Mouse (Mus musculus): Measurements from ENCODE around the gene Arhgap23. TPM values are rescaled to one million over a fixed set of nuclear protein-coding genes. Genes with fewer than 3 reads are reported as not detected.

The Arhgap23 gene
- total RNA-seq, 2 experiments from 2014 or later, result 10.5 to 12.2 TPM

DNA sequence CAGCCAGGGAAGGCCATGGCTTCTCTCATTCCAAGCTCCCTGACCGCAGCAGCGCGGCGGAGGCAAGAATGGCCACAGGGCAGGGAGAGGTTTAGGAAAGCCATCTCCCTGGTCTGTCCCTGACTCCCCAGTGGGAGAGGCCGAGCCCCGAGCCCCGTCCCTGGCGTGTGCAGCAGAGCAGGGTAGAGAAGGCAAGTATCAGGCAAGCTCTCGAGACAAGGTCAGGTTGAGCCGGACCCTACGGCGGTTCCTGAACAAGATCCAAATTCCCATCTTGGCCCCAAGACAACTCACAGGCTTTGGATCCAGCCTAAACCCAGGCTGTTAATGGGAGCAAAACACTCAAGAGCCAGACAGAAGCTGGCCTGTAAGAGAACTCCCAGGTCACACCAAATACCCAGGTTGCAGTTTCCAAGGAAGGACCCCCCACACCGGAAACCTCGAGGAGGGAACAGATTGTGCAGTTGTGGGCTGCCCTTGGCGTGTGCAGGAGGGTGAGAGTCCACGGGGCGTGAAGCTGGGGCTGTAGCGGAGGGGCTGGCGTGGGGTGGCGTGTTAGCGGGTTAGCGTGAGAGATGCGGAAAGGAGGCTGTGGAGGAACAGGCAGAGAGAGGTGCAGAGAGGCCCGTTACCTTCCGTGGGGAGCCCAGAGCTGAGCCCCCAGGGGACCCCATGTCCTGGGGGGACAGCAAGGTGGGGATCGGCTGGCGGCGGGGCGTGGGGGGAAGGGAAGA, 106.6 kb downstream of the Arhgap23 start:
- intact Hi-C loops (cut with DNase I; ENCODE audit: low total_unique reads), result loop anchor here (5.0 kb wide), 1 partner anchor 35 kb away; no protein-coding TSS in a partner anchor
- no peak for DNase-seq

DNA sequence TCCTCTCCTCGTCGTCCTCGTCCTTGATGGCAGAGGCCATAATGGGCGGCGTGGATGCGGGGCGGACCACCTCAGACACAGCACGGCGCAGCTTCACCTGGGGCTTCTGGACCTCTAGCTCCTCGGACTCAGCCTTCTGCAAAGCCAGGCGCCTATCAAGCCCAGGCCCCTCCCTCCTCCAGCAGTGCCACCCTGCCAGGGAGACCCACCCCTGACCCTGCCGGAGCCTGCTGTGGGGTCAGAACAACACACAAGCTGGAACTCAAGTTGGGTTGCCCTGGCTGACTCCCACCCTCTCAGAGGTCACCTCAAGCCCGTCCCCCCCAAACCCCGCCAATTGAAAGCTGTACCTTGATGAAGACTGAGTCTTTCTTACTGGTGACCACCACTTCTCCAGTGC, 107.8 kb downstream of the Arhgap23 start:
- intact Hi-C loops (cut with DNase I; ENCODE audit: low total_unique reads), result loop anchor here (5.0 kb wide), 1 partner anchor 34 kb away; no protein-coding TSS in a partner anchor
- no peak for DNase-seq

DNA sequence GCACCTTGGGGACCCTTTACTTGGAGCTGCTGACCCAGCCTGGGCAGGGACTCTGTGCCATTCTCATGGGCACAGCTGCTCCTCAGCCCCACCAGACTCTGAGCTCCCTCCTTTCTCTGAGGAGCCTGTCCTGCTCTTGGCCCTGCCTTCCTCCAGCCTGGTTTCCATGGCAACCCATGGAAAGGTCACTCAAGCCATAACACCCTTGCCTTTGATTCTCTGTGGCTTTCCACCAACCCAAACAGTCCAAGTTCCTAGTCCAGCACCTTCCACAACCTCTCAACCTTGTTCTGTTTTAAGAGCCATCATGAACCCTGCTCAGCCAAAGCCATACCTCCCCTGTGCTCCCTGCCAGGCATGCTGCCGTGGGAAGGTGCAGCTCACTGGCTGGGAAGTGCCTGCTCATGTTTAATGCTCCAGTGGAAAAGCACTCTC, 108.5 kb downstream of the Arhgap23 start:
- intact Hi-C loops (cut with DNase I; ENCODE audit: low total_unique reads), result loop anchor here (5.0 kb wide), 1 partner anchor 33 kb away; no protein-coding TSS in a partner anchor
- no peak for DNase-seq

DNA sequence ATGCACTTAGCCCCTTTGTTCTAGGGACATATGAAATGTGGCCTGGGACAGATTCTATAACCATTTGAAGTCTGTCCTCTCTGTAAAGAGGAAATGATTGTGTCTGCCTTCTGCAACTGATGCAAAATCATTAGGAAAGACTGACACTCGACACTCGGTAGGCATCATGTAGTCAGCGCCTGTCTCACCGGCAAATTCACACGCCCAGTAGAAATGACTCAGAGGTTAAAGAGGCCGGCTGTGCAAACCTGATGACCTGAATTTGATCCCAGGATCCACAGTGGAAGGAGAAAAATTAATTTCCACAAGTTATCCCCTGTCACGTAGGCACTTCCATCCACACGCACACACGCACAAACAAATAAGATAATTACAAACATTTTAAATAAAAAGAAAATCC, 109.0 kb downstream of the Arhgap23 start:
- DNase-seq, result no peak
- intact Hi-C loops (cut with DNase I; ENCODE audit: low total_unique reads), result loop anchor here (5.0 kb wide), 1 partner anchor 33 kb away; no protein-coding TSS in a partner anchor

DNA sequence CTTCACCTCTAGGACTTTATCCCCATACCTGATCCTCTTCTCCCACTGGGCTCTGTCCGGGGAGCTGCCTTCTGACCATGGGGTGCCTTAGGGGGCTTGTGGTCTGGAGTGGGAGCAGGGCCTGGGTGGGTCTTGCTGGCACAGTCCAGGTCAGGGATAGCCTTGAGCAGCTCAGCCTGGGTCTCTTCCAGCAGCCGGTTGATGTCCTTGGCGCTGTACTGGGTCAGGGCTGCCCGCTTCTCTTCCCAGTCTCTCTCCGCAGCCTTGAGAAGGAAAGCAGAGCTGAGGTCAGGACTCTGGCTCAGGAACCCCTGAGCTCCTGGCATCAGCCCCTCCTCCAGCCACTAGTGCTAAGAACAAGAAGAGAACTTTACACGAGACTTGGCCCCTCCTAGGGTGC, 110.0 kb downstream of the Arhgap23 start:
- intact Hi-C loops (cut with DNase I; ENCODE audit: low total_unique reads), result no loop called here

DNA sequence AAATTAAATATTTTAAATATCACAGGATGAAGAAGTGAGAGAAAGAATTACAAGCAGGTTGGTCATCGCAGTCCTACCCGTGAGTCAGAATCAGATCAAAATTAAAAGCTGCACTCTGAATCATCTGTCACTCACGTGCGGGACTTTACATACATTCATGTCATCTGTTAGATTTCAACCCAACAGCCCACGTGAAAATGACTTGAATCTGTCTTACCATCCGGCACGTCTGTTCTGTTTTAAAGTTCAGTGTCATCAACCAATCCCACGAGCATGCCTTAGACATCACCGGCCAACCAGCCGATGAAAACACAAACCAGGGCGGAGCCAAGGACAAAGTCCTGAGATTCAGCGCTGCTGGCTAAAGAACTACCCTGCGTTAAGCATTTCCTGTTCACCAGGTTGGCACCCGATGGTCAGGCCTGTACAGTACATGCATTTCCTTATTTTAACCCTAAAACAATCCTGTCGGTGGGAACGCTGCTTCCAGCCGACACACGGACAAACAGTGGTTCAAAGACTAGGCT, 113.0 kb downstream of the Arhgap23 start:
- no peak for DNase-seq
- intact Hi-C loops (cut with DNase I; ENCODE audit: low total_unique reads), result no loop called here

More for the DNA sequence above, 110.0 kb downstream of the Arhgap23 start:
- DNase-seq, result no peak

DNA sequence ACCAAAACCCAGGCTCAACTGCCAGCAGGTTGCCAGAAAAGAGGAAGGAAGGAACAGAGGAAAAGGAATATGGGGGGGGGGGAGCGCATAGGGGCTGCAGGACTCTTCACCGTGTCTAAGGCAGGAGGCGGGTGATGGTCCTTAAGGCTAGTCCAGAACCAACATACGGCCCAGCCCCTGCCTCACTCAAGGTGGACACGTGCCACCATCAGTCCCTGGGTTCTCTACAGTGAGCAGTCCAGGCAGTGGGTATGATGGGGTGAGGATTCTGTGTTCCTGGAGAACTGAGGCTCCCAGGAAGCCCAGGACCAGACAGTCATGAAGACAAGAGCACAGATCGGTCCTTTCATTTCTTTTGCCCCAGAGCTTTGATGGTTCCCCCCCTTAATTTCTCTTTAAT, 114.7 kb downstream of the Arhgap23 start:
- intact Hi-C loops (cut with DNase I; ENCODE audit: low total_unique reads), result loop anchor here (2.0 to 5.0 kb wide), 2 partner anchors 27 to 87 kb away; no protein-coding TSS in a partner anchor
- no peak for DNase-seq

DNA sequence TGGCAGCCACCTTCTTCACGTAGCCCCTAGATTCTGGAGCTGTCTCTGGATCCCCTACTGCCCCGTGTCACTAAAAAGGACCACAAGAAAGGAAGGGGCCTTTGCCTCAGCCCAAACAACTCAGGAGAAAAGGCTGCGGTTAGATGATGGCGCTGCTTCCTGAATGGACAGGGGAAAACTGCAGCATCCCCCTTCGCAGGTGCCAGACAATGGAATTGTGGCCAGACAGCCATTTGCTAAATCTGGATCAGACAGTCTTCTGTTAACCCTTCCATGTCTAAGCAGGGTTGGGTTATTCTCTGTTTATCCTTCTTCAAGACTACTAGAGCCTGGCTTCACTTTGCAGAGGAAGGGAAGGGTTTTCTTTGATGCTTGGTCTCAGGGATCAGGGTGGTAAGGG, 115.6 kb downstream of the Arhgap23 start:
- no peak for DNase-seq
- intact Hi-C loops (cut with DNase I; ENCODE audit: low total_unique reads), result loop anchor here (2.0 to 5.0 kb wide), 2 partner anchors 26 to 86 kb away; no protein-coding TSS in a partner anchor

DNA sequence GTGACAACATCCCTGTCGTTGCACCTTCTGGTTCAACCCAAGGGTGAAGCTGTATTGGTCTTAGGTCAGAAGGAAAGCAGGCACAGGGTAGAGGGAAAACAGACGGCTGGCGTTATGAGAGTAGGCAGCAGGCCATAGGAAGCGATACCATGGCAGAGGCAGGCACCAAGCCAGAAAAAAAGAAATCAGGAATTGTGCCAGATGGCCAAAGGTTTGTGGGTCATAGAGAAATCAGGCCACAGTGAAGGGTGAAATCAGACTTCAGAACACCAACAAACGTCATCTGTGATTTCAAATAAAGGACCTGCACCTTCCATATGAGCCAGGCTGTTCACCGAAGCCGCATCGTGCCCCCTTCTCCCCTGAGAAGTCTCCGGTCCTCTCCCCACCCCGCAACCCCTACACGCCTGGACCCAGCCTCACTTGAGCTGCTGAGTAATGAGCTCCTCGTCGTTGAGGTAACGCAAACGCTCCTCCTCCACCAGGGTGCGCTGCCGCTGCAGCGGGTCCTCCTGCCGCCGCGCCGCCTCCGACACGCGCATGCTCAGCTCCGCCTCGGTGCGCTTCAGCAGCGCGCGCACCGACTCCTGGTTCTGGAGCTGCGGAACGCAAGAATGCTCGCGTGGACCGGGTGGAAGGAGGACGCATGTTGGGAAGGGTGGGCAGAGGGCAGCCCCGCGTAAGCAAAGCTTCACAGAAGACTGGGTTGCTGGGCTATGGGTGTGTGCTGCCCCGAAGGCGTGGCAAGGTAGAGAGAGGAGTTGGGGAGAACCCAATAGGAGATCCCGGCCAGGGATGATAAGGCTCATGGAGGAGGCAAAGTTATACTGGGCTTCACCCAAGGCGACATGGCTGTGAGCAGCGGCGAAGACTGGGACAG, 116.3 kb downstream of the Arhgap23 start:
- intact Hi-C loops (cut with DNase I; ENCODE audit: low total_unique reads), result loop anchor here (2.0 to 5.0 kb wide), 2 partner anchors 25 to 86 kb away; no protein-coding TSS in a partner anchor
- DNase-seq, result peak; percentile 91

DNA sequence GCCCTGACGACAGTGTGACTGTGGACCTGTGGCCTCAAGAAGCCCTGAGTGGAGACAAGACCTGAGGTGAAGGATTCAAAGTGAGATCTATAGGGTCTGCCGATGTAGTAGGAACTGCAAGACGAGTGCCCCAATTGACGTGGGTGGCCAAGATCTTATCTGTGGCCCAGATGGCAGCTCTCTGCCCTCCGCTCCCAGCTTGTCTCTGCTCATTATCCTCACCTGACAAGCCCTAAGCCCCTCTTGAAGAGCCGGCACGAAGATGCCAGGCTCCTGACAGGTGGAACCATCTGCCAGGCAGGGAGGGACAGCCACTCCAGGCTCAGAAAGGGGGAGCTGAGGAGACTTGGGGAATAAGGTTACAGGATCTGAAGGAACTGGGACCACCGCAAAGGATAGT, 117.0 kb downstream of the Arhgap23 start:
- no peak for DNase-seq
- intact Hi-C loops (cut with DNase I; ENCODE audit: low total_unique reads), result loop anchor here (5.0 kb wide), 1 partner anchor 85 kb away; no protein-coding TSS in a partner anchor

DNA sequence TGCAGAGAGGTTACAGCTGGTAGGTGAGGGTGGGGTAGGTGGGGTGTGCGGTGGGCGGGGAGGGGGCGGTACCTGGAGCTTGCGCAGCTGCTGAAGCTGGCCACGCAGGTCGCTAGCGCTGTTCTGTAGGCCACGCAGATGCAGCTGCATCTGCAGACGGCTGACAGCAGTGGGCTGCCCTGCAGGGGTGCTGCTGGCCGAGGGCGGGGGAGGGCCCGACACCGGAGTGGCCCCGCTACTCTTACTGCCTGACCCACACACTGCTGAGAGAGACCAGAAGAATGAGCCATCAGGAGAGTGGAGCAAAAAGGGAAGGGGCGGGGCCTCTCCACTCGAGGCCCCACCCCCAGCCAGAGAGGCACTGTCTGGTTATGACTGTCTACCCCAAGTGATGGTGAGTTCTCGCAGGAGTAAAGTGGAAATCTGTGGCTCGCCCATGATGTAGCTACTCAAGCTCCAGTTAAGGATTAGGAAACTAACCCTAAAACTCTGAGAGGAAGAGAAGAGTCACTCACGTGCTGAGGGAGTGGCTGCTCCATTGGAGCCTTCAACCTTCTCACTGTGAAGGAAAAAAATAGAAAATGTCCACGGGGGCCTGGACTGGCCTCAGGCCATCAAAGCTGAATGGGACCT, 117.7 kb downstream of the Arhgap23 start:
- intact Hi-C loops (cut with DNase I; ENCODE audit: low total_unique reads), result loop anchor here (5.0 kb wide), 1 partner anchor 84 kb away; no protein-coding TSS in a partner anchor
- DNase-seq, result no peak

DNA sequence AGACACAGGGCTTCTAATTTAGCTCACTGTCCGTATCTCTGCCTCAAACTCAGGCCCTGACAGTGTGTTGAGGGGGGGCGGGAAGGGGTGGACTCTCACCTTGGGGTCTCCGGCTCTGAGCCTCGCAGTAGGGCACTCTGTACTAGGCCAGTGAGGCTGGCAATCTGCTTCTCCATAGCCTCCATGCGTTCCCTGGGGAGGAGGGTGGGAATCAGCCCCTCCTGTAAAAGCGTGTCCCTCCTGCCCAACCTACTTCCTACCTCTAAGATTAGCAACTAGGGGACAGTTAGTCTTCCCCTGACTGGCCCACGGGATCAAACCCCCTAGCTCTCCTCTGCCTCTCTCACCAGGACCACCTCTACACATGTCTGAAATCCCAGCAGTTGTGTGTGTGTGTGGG, 118.3 kb downstream of the Arhgap23 start:
- DNase-seq, result no peak
- intact Hi-C loops (cut with DNase I; ENCODE audit: low total_unique reads), result loop anchor here (5.0 kb wide), 1 partner anchor 84 kb away; no protein-coding TSS in a partner anchor

DNA sequence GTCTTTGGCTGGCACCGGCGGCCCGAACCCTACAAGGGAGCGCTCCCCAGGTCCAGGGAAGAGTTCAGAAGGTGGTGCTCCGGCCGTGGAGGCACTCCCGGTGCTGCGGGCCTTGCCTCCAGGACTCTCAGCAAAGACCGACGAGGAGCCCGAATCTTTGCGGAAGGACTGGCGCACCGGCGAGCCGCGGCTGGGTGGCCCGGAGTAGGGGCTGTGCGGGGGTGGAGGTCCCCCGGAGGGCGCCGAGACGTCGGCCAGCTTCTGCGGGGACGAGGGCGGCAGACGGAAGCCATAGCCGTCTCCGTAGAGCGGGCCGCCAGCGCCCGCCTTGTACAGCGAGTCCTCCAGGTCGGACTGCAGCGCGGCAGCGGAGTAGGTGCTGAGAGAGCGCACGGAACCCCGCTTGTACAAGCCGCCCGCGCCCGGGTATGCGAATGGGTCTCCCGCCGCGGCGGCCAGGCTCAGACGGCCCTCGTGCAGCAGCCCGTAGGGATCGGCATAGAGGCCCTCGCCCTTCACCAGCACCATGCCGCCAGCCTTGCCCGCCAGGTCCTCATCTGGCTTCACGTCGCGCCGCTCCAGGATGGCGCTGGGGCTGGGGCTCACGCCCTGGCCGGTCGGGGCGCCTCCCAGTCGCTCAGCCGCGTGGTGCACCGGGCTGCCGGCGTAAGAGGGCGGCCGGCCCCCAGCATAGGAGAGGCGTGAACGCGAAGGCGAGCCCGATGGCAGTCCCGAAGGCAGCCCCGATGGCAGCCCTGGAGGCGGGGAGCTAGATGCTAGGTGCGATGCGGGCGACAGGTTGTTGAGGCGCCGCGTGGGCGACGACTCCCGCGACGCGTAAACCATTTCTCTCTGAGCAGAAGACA, 119.3 kb downstream of the Arhgap23 start:
- DNase-seq, result no peak
- intact Hi-C loops (cut with DNase I; ENCODE audit: low total_unique reads), result loop anchor here (5.0 kb wide), 1 partner anchor 83 kb away; no protein-coding TSS in a partner anchor

DNA sequence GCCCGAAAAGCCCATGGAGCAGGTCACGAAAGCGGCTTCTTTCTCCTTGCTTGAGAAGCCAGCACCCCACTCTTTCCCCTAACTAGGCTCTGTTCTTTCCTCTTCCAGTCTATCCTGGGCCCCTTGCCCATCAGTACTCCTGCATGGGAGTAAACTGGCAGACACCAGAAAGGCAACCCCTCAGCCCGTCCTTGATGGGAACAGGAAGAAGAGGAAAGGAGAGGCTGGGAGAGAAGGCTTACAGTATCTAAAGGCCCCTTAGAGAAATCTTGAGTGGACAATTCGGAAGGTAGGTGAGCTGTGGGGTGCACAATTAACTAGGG, 119.9 kb downstream of the Arhgap23 start:
- no peak for DNase-seq
- intact Hi-C loops (cut with DNase I; ENCODE audit: low total_unique reads), result no loop called here

DNA sequence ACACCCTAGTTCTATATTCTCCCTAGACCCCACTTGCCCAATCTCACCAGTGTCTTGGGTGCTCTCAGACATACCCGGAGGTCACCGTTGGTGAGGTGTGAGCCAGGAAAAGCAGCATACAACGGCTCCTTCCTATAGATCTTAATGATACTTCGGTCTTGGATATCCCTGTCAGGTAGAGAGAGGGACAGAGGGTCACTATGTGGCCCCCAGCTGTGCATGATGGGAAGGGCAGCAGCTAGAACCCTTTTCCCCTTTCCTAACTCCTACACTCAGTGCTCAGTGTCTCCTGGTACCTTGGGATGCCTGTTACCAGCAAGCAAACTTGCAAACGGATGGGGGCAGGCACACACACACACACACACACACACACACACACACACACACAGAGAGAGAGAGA, 120.3 kb downstream of the Arhgap23 start:
- no peak for DNase-seq
- intact Hi-C loops (cut with DNase I; ENCODE audit: low total_unique reads), result no loop called here

DNA sequence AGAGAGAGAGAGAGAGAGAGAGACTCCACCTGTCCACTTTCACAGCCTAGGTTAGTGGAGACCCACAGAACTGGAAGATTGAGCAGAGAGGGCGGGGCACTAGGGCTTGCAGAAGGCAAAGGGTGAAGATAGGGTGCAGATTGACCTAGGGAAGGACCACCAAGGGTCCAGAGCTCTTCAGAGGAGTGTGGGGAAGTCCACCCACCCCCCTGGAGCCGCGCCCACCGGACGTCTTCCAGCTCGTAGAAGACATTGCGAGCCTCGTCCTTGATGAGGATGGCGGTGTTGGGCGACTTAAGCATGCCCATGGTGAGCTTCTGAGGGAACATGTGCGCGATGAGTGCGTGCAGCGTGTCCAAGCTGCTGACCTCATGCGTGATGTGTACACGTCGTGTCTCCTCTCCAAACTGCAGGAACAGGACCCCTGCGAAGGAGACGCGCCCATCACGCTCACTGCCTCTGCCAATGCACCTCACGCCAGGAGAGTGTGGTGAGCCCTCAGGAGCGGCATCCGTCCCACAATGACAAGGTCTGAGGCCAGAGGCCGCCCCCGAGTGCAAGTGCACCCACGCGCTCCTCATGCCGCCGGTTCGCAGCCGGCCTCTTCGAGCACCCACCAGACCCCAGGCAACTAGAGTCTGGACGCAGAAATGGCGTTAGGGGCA, 120.9 kb downstream of the Arhgap23 start:
- intact Hi-C loops (cut with DNase I; ENCODE audit: low total_unique reads), result no loop called here
- DNase-seq, result no peak

DNA sequence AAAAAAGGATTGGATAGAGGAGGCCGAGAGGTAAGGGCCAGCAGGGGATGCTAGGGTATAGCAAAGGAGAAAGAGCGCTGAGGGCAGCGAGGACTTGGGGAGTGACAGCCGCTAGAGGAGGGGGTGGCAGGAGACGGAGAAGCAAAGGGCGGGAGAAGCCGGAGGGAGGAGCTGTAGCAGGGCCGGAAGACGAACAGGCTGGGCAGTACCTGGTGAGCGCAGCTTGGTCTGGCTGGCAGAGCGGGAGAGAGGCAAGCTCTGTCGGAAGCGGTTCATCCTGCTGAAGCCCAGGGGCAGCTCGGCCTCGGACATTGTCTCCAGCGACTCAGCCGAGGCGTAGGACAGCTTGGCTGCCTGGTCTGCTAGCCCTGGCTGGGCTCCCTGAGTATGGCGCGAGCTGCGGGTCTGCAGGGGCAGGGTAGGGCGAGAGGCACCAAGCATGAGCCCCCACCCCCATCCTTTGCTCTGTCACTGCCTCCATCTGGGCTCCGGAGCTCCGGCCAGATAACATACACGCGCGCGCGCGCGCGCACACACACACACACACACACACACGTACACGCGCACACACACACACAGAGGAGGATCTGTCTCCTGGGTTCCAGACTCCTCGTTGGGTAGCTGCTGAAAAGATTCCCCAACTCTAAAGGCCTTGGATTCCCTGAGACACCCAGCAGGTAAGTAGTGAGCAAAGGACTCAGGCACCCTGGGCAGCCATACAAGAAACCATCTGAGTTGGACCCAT, 121.7 kb downstream of the Arhgap23 start:
- intact Hi-C loops (cut with DNase I; ENCODE audit: low total_unique reads), result no loop called here
- DNase-seq, result no peak

All from gastrocnemius, postnatal 14 days (tissue).